Mouse (Mus musculus) E14TG2a.4 (cell line): Measurements from ENCODE around the gene Coch.

ENCODE experiments used
- CTCF ChIP-seq: conservative IDR thresholded peaks from 2 replicates; pipeline ENCODE4 v1.5.1; 2014; ENCODE audit warnings: low read length
- NANOG ChIP-seq: IDR thresholded peaks from 2 replicates; pipeline ENCODE4 v1.6.1; 2014; ENCODE audit warnings: borderline replicate concordance, low read length, mixed read lengths
- POU5F1 ChIP-seq: IDR thresholded peaks from 2 replicates; pipeline ENCODE4 v1.6.1; 2014; ENCODE audit warnings: low read length, borderline replicate concordance

- TF ChIP-seq CTCF (no peak), POU5F1 (no peak), NANOG (no peak)
Measured at GRCm38 (mm10) chr12:51641871-51642270, 48.7 kb downstream of the Coch start.
